ENCODE assay signal across 21 mouse cellular contexts in genomic region chr13:55899501-55900189, GRCm38 (mm10).
DNase-seq lines count a peak whose midpoint lies in the region; ATAC-seq and TF ChIP-seq lines count a peak whose summit lies in the region.
"Had no signal": no experiment of that assay in that cellular context is flagged by ENCODE, and none has a peak within 500 bp of the region (broad histone marks: within the 10 kb centered on the region; RNA-seq: fewer than 3 reads in every experiment).

No protein-coding gene starts in this region.

- no peak overlapping the region for H3K4me2 ChIP-seq in stomach, postnatal 0 days (replicated peaks; ENCODE audit: low read depth)
- H3K4me2 ChIP-seq: intestine, embryonic 15.5 days; midbrain, embryonic 13.5 days had no signal

- DNase-seq in layer of hippocampus, adult 2 months (ENCODE audit: low spot score in 2 of 2) = no peak
- DNase-seq in layer of hippocampus, adult 9-10 months (ENCODE audit: low spot score) = no peak
- peak; percentile 16 for DNase-seq in urinary bladder, postnatal 14 days (ENCODE audit: low spot score)
- DNase-seq in urinary bladder, adult 18-20 months (ENCODE audit: low spot score in 2 of 2) = no peak
- peak; percentile 18 to 51 for DNase-seq in layer of hippocampus, postnatal 14 days (ENCODE audit: low spot score in 2 of 2)
- DNase-seq in stomach, postnatal 0 days (ENCODE audit: low spot score) = no peak
- DNase-seq in T-cell, adult 2 months (ENCODE audit: low spot score) = no peak
- no peak for DNase-seq in heart, adult 18-20 months
- DNase-seq: adrenal gland, postnatal 25 days; cerebellum, adult 9-11 months; heart, adult 2 months; heart, postnatal 10 days; liver; lung, adult 18-20 months; lung, postnatal 4 days; right cerebral cortex, postnatal 4 days; thymus, postnatal 14 days had no signal

- no peaks in the 10 kb centered on the region for H3K36me3 ChIP-seq in stomach, postnatal 0 days (ENCODE audit: control insufficient read depth, insufficient read depth, low read length)
- H3K36me3 ChIP-seq: embryonic facial prominence, embryonic 13.5 days; intestine, embryonic 15.5 days; midbrain, embryonic 13.5 days had no signal

- WGBS in stomach, postnatal 0 days = 64% methylated on average over 10 of the region's 10 CpGs

- no peak for TF ChIP-seq EP300 in stomach, postnatal 0 days (optimal IDR thresholded peaks at IDR 0.05)

- no peak for TF ChIP-seq CTCF in layer of hippocampus, adult 2 months (conservative IDR thresholded peaks at IDR 0.05)
- no peak for TF ChIP-seq CTCF in stomach, postnatal 0 days (IDR thresholded peaks at IDR 0.05; ENCODE audit: low read depth)

- no peak overlapping the region for H3K4me3 ChIP-seq in layer of hippocampus, adult 2 months
- H3K4me3 ChIP-seq in stomach, postnatal 0 days (ENCODE audit: low read depth, low read length) = no peak overlapping the region
- H3K4me3 ChIP-seq: embryonic facial prominence, embryonic 13.5 days; heart, adult 2 months; intestine, embryonic 15.5 days; midbrain, embryonic 13.5 days had no signal

- 0 out of 2 replicates have a peak overlapping the region, but pooled peaks have one; percentile 23 for H3K27ac ChIP-seq in layer of hippocampus, adult 2 months
- H3K27ac ChIP-seq in stomach, postnatal 0 days (replicated peaks) = peak overlapping the region; percentile 79
- H3K27ac ChIP-seq: heart, adult 2 months; intestine, embryonic 15.5 days; kidney, postnatal 0 days had no signal

- no peak overlapping the region for H3K9ac ChIP-seq in stomach, postnatal 0 days (ENCODE audit: low read length)
- H3K9ac ChIP-seq: intestine, embryonic 15.5 days; midbrain, embryonic 13.5 days had no signal

- no peaks in the 10 kb centered on the region for H3K9me3 ChIP-seq in stomach, postnatal 0 days (ENCODE audit: control insufficient read depth, low read length)
- H3K9me3 ChIP-seq: embryonic facial prominence, embryonic 13.5 days; intestine, embryonic 15.5 days; midbrain, embryonic 13.5 days had no signal

- peaks cover 16% of the 10 kb centered on the region for H3K4me1 ChIP-seq in stomach, postnatal 0 days (replicated peaks; ENCODE audit: control insufficient read depth, insufficient read depth)

- H3K27me3 ChIP-seq in stomach, postnatal 0 days (ENCODE audit: control insufficient read depth, insufficient read depth, low read length) = no peaks in the 10 kb centered on the region
- H3K27me3 ChIP-seq: intestine, embryonic 15.5 days had no signal

- ATAC-seq in stomach, postnatal 0 days (ENCODE audit: low FRiP score, low TSS enrichment) = no peak
- ATAC-seq: intestine, embryonic 15.5 days; midbrain, embryonic 13.5 days had no signal

Comparison
In these comparisons a context has a peak if more than half of its experiments do, and no peak if none do; other contexts are left out.
1. DNase-seq: peak in urinary bladder, postnatal 14 days (single experiment) and layer of hippocampus, postnatal 14 days (2 of 2); none in layer of hippocampus, adult 2 months (0 of 2), layer of hippocampus, adult 9-10 months (single experiment), urinary bladder, adult 18-20 months (0 of 2), stomach, postnatal 0 days (single experiment), T-cell, adult 2 months (single experiment) and heart, adult 18-20 months (0 of 2).